Mouse (Mus musculus): ENCODE results near the gene Actr10.

- TF ChIP-seq CTCF (IDR thresholded peaks at IDR 0.05): no peak
- no peak for TF ChIP-seq EP300 (IDR thresholded peaks at IDR 0.05)
Observed at GRCm38 (mm10) chr12:70890405-70890804, 47.3 kb upstream of the Actr10 start.

All from lung, postnatal 0 days (tissue).